Mouse (Mus musculus) intestine, embryonic 16.5 days (tissue): Measurements from ENCODE around the gene E130308A19Rik. TPM values are rescaled to one million over a fixed set of nuclear protein-coding genes. Genes with fewer than 3 reads are reported as not detected.

ENCODE experiments used
- ATAC-seq: fragments of 200-750 bp; cut with Nextera tagmentation; 2 replicates; pipeline ENCODE4 v1.8.0; 2017; ENCODE audit warnings: moderate TSS enrichment, moderate library complexity
- H3K27ac ChIP-seq: fragments of 300-500 bp; sonication (generic); 2 replicates; pipeline ENCODE4 v1.5.1; 2014; ENCODE audit warnings: mild to moderate bottlenecking, low read length
- H3K27me3 ChIP-seq: fragments of 300-500 bp; sonication (generic); replicated peaks from 2 replicates; pipeline ENCODE4 v1.6.1; 2014; ENCODE audit warnings: low read length, control low read depth, mixed read lengths; ENCODE audit not compliant: control insufficient read depth, insufficient read depth
- H3K36me3 ChIP-seq: fragments of 300-500 bp; sonication (generic); 2 replicates; pipeline ENCODE4 v1.6.1; 2014; ENCODE audit warnings: low read length, control low read depth; ENCODE audit not compliant: control insufficient read depth, insufficient read depth
- H3K4me1 ChIP-seq: fragments of 300-500 bp; sonication (generic); 2 replicates; pipeline ENCODE4 v1.6.1; 2014; ENCODE audit warnings: low read length, control low read depth, mixed read lengths; ENCODE audit not compliant: control insufficient read depth, insufficient read depth
- H3K4me2 ChIP-seq: fragments of 300-500 bp; sonication (generic); 2 replicates; pipeline ENCODE4 v1.6.1; 2014; ENCODE audit warnings: low read depth, low read length, control low read depth
- H3K4me3 ChIP-seq: fragments of 300-500 bp; sonication (generic); 2 replicates; pipeline ENCODE4 v1.5.1; 2014; ENCODE audit warnings: mild to moderate bottlenecking, low read length
- H3K9ac ChIP-seq: fragments of 300-500 bp; sonication (generic); 2 replicates; pipeline ENCODE4 v1.6.1; 2014; ENCODE audit warnings: low read depth, low read length
- H3K9me3 ChIP-seq: fragments of 300-500 bp; sonication (generic); 2 replicates; pipeline ENCODE4 v1.6.1; 2016; ENCODE audit warnings: low read length, control low read depth; ENCODE audit not compliant: control insufficient read depth
- WGBS: fragments of 180-500 bp; shearing (Covaris S2); extraction: QIAGEN DNeasy Blood & Tissue Kit; methylation state at CpG from one replicate; pipeline ENCODE4 v1.1.7; 2014; 5-methylcytosine and 5-hydroxymethylcytosine counted together
- polyA plus RNA-seq: library from polyadenylated mRNA; unstranded; fragments of >200 nt; fragmentation: Nextera tagmentation; extraction: Ambion mirVana; gene quantifications from 2 replicates; pipeline ENCODE4 v1.2.1, GENCODE M21; 2015

The E130308A19Rik gene
- polyA plus RNA-seq, 1 experiment from 2014 or later: 10.8 TPM

DNA sequence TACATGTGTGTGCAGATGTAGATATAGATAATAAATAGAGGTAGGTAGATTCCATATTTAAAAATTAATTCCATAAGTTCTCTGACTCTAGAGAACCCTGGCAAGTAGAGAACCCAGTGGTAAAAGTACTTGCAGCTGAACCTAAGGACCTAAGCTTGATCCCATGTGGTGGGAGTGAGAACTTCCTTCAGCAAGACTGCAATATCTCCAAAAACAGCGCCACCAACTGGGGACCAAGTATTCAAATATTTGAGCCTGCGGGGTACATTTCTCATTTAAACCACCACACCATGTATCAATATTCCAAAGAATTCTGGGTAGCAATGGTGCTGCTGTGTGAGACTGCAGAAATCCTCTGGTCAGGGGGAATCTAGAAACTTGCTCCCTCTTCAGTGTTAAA, 168.1 kb downstream of the E130308A19Rik start:
- Histone ChIP-seq H3K4me2 (no peak overlapping the region), H3K4me3 (no peak overlapping the region), H3K27me3 (no peaks in the 10 kb centered on the region), H3K9ac (no peak overlapping the region), H3K27ac (no peak overlapping the region), H3K9me3 (no peaks in the 10 kb centered on the region), H3K4me1 (no peaks in the 10 kb centered on the region), H3K36me3 (no peaks in the 10 kb centered on the region)
- 75% methylated on average over 2 of the region's 2 CpGs for WGBS
- no peak for ATAC-seq

GRCm38 (mm10) chr4:59795788-59796455, 169.9 kb downstream of the E130308A19Rik start:
- Histone ChIP-seq H3K4me1 (no peaks in the 10 kb centered on the region), H3K9ac (no peak overlapping the region), H3K27me3 (no peaks in the 10 kb centered on the region), H3K9me3 (no peaks in the 10 kb centered on the region), H3K4me2 (no peak overlapping the region), H3K36me3 (no peaks in the 10 kb centered on the region), H3K4me3 (no peak overlapping the region), H3K27ac (peak overlapping the region; percentile 19; the same call in 1 of the 2 replicates)
- WGBS: 66% methylated on average over 2 of the region's 2 CpGs
- peak; percentile 81 for ATAC-seq

DNA sequence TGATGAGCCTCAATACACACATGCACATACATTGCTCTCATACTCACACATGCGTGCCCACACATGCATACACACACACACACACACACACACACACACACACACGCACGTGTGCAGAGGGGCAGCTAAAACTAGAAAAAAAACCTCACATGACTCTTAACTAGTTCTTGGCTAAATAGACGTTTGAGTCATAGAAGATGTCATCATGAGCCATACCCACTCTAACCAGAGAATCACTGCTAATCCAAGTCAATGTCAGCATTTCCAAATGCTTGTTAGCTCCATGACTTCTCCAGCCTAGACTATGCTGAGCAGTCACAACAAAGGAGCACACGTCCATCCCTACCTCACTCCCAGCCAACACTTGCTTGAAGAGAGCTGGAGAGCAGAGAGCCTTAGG, 174.2 kb downstream of the E130308A19Rik start:
- no peak overlapping the region for H3K4me2 ChIP-seq
- no peak for ATAC-seq
- H3K9ac ChIP-seq: no peak overlapping the region
- H3K27me3 ChIP-seq: no peaks in the 10 kb centered on the region
- no peaks in the 10 kb centered on the region for H3K36me3 ChIP-seq
- no peaks in the 10 kb centered on the region for H3K4me1 ChIP-seq
- no peaks in the 10 kb centered on the region for H3K9me3 ChIP-seq
- WGBS: 82% methylated on average over 5 of the region's 5 CpGs
- no peak overlapping the region for H3K27ac ChIP-seq
- no peak overlapping the region for H3K4me3 ChIP-seq

GRCm38 (mm10) chr4:59801489-59801888, 175.5 kb downstream of the E130308A19Rik start, which contains the start of gene Inip:
TSS of gene Inip (minus strand) at chr4:59801589.
- no peak within 1 kb of the TSS for H3K4me2 ChIP-seq
- H3K27me3 ChIP-seq: no peaks in the 10 kb centered on the region
- H3K9ac ChIP-seq: no peak within 1 kb of the TSS
- H3K4me3 ChIP-seq: no peak within 1 kb of the TSS
- no peak for ATAC-seq
- H3K4me1 ChIP-seq: 0 out of 2 replicates have a peak, but pooled peaks cover 2% of the 10 kb centered on the region
- H3K27ac ChIP-seq: no peak within 1 kb of the TSS
- H3K36me3 ChIP-seq: no peaks in the 10 kb centered on the region
- no peaks in the 10 kb centered on the region for H3K9me3 ChIP-seq

DNA sequence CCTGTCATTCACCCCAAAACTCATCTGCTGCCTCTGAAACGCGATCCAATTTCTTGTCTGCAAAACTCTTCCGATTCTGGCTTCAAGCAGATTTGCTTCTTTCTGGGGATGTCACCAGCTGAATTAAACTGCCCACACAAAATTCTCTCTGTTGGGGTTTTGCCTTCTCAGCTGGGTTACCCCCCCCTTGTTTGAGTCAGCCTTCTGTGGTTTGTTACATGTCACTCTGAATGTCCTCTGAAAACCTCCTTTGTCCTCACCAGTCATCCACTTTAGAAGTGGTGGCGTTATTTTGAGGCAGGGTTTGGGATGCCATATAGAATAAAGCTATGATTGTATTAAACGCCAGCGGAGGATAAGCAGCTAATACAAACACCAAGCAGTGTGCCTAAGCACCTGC, 176.1 kb downstream of the E130308A19Rik start:
- no peak for ATAC-seq
- H3K9me3 ChIP-seq: no peaks in the 10 kb centered on the region
- H3K9ac ChIP-seq: no peak overlapping the region

GRCm38 (mm10) chr4:59802792-59803191, 176.8 kb downstream of the E130308A19Rik start:
- Histone ChIP-seq H3K27ac (no peak overlapping the region), H3K27me3 (no peaks in the 10 kb centered on the region), H3K9me3 (no peaks in the 10 kb centered on the region), H3K9ac (no peak overlapping the region), H3K4me3 (no peak overlapping the region), H3K4me1 (0 out of 2 replicates have a peak, but pooled peaks cover 9% of the 10 kb centered on the region), H3K36me3 (no peaks in the 10 kb centered on the region), H3K4me2 (no peak overlapping the region)
- WGBS: 59% methylated on average over 4 of the region's 4 CpGs
- no peak for ATAC-seq

More for the DNA sequence above, 176.1 kb downstream of the E130308A19Rik start:
- H3K4me2 ChIP-seq: no peak overlapping the region
- H3K27me3 ChIP-seq: no peaks in the 10 kb centered on the region
- 0 out of 2 replicates have a peak, but pooled peaks cover 6% of the 10 kb centered on the region for H3K4me1 ChIP-seq
- WGBS: 87% methylated on average over 6 of the region's 6 CpGs
- no peak overlapping the region for H3K27ac ChIP-seq
- H3K36me3 ChIP-seq: no peaks in the 10 kb centered on the region
- H3K4me3 ChIP-seq: no peak overlapping the region

DNA sequence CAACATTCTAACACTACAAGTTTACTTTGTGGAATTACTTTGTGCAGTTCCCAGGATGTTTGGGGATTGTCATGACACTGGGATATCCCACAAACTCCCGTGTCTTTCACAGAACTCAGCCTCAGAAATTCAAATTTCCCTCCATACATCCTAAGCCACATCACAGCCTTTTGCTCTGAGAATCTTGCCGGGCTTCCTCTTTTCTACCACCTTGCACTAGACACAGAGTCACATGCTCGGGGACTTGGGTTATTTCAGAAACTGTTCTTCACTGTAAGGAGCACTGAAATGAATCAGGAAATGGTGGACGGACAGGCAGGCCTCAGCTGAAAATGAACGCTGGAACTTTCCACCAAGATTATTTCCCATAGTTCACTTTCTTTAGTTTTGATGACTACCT, 177.3 kb downstream of the E130308A19Rik start:
- no peak for ATAC-seq
- Histone ChIP-seq H3K9ac (no peak overlapping the region), H3K27me3 (no peaks in the 10 kb centered on the region), H3K4me3 (no peak overlapping the region), H3K27ac (no peak overlapping the region), H3K4me1 (0 out of 2 replicates have a peak, but pooled peaks cover 9% of the 10 kb centered on the region), H3K9me3 (no peaks in the 10 kb centered on the region), H3K4me2 (no peak overlapping the region), H3K36me3 (no peaks in the 10 kb centered on the region)
- WGBS: 75% methylated on average over 5 of the region's 5 CpGs

- 0 out of 2 replicates have a peak, but pooled peaks cover 9% of the 10 kb centered on the region for H3K4me1 ChIP-seq
- H3K9me3 ChIP-seq: no peaks in the 10 kb centered on the region
- H3K4me2 ChIP-seq: peak overlapping the region; percentile 95
- WGBS: 84% methylated on average over 1 of the region's 1 CpGs
- no peak overlapping the region for H3K27ac ChIP-seq
- no peaks in the 10 kb centered on the region for H3K36me3 ChIP-seq
- ATAC-seq: no peak
- no peaks in the 10 kb centered on the region for H3K27me3 ChIP-seq
- H3K4me3 ChIP-seq: peak overlapping the region; percentile 91; the same call in 1 of the 2 replicates
- H3K9ac ChIP-seq: 0 out of 2 replicates have a peak overlapping the region, but pooled peaks have one; percentile 88
Observed at GRCm38 (mm10) chr4:59804754-59805153, 178.7 kb downstream of the E130308A19Rik start.

DNA sequence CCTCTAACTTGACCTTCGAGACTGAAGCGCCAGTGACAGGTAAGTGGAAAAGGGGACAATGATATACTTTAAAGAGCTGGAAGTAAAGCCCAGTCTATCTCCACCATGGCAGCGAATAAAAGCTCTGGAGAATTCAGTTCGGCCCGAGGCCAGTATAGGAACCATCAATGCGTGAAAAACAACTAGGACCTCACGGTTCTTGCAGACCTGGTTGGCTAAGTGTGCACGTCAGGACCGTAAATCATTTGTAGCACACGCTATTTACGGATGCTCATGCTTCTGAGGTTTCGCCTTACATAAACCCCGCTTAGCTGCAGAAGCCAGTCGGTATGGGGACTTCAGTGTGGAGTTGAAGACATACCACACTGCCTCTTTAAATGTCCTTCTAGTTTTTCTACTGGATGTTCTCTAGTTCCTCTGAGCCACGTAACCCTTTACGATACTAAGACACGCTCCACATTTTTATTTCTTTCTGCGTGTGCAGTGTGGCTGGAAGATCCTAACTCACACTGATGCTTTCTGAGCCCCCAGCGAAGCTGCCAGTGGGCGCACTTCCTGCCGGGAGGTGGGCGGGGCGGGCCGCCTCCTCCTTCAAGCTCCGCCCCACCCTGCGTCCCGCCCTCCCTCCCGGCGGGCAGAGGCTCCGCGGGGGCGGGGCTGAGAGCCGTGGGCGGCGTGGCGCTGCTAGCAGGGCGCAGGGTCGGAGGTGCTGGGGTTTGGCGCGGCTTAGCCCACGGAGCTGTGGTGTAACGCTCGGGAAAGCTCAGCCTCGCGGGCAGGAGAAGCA, 179.4 kb downstream of the E130308A19Rik start, which contains the start of gene Snx30:
Snx30 (plus strand) TSS at position 660 of the 787 bp plus-strand sequence.
- peak; percentile 94 for ATAC-seq
- Histone ChIP-seq H3K27me3 (no peaks in the 10 kb centered on the region), H3K9ac (peak within 1 kb of the TSS; percentile 88), H3K36me3 (no peaks in the 10 kb centered on the region), H3K27ac (peak within 1 kb of the TSS; percentile 73), H3K9me3 (no peaks in the 10 kb centered on the region), H3K4me1 (0 out of 2 replicates have a peak, but pooled peaks cover 9% of the 10 kb centered on the region), H3K4me2 (peak within 1 kb of the TSS; percentile 95), H3K4me3 (peak within 1 kb of the TSS; percentile 91)
- WGBS: 2% methylated on average over 45 of the region's 45 CpGs
